Mouse (Mus musculus) erythroblast, embryonic 14.5 days (primary cell): ENCODE results near the gene Cd109. TPM values are rescaled to one million over a fixed set of nuclear protein-coding genes. Genes with fewer than 3 reads are reported as not detected.

Experiments used
- H3K27me3 ChIP-seq: 2 replicates; pipeline ENCODE4 v1.6.1; 2012; ENCODE audit warnings: inconsistent platforms; ENCODE audit not compliant: control insufficient read depth
- H3K36me3 ChIP-seq: 2 replicates; pipeline ENCODE4 v1.6.1; 2012; ENCODE audit warnings: mild to moderate bottlenecking, inconsistent platforms; ENCODE audit not compliant: control insufficient read depth
- H3K4me1 ChIP-seq: 2 replicates; pipeline ENCODE4 v1.6.1; 2012; ENCODE audit warnings: inconsistent platforms; ENCODE audit not compliant: control insufficient read depth
- H3K4me3 ChIP-seq: replicated peaks from 2 replicates; pipeline ENCODE3; 2012; ENCODE audit warnings: moderate library complexity, mild to moderate bottlenecking, inconsistent platforms
- H3K9me3 ChIP-seq: 2 replicates; pipeline ENCODE4 v1.6.1; 2012; ENCODE audit warnings: low read length, inconsistent platforms, mixed read lengths; ENCODE audit not compliant: control insufficient read depth
- GATA1 ChIP-seq: IDR thresholded peaks from 2 replicates; pipeline ENCODE4 v1.6.1; 2012; ENCODE audit warnings: low read length, inconsistent platforms, mixed read lengths
- TAL1 ChIP-seq: IDR thresholded peaks from 3 replicates; pipeline ENCODE4 v1.6.1; 2012; ENCODE audit warnings: low read length, inconsistent platforms, mixed read lengths
- polyA plus RNA-seq: library from polyadenylated mRNA; stranded (reverse); fragments of >175 nt; gene quantifications from 2 replicates; pipeline ENCODE4 v1.2.3, GENCODE M21; 2012

Gene Cd109
- not detected in 2 replicates for polyA plus RNA-seq

DNA sequence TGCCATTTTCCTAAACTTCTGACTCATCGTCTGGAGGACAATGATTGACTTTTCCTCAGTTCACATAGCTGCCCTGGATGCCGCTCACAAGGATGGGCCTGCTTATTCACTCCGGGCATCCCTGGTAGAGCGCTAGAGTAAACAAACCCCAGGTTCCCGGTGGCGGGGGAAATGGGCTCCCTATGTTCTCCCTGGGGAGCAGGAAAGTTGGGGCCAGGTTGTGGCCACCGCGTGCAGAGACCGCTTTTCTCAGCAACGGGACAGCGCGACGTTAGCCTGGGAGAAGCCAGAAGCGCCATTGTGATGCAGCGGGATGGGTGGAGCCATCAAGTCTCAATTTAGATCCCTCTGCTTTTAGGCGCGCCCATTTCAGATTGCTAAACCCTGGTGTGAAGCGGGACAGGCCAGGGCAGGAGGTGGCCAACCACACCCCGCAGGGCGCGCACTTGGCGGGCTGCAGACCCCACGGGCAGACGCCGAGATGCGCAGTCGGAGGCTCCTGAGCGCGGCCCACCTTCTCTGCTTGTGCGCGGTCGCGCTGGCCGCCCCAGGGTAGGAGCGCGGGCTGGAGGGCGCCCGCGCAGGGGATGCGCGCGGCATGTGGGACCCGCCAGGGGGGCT, at the start of gene Cd109:
TSS of gene Cd109 (plus strand) at position 146 of the 621 bp plus-strand sequence.
- TF ChIP-seq TAL1, result no peak
- TF ChIP-seq GATA1, result no peak
- Histone ChIP-seq H3K9me3 (no peaks in the 10 kb centered on the region), H3K4me3 (peak within 1 kb of the TSS; percentile 18), H3K27me3 (peaks cover 39% of the 10 kb centered on the region), H3K4me1 (no peaks in the 10 kb centered on the region; the same call in 1 of the 2 replicates), H3K36me3 (no peaks in the 10 kb centered on the region)

DNA sequence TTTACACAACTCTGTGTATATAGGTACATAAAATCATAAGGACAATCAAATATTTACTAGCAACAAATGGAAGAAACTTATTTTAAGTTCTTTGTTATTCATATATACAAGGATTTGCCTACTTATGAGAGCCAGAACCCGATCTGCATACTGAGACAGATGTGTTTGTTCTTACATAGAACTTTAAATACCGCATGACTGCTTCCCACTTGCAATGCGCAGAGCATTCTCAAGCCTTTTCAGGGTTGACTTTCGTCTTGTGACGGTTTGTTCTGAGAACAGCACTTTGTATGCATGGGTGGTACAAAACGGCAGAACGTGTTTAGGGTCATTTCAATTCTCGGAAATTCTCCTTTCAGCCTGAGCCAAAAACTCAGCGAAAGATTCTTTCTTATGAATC, 45.4 kb upstream of the Cd109 start:
- no peaks in the 10 kb centered on the region for H3K4me1 ChIP-seq
- no peaks in the 10 kb centered on the region for H3K9me3 ChIP-seq
- H3K4me3 ChIP-seq, result no peak overlapping the region
- peaks cover 7% of the 10 kb centered on the region for H3K36me3 ChIP-seq
- TF ChIP-seq GATA1, result no peak
- no peak for TF ChIP-seq TAL1
- no peaks in the 10 kb centered on the region for H3K27me3 ChIP-seq

- TF ChIP-seq GATA1 (no peak), TAL1 (no peak)
- Histone ChIP-seq H3K9me3 (no peaks in the 10 kb centered on the region), H3K27me3 (no peaks in the 10 kb centered on the region), H3K36me3 (peaks cover 12% of the 10 kb centered on the region), H3K4me1 (no peaks in the 10 kb centered on the region), H3K4me3 (no peak overlapping the region)
These were observed 38.9 kb upstream of the Cd109 start for GRCm38 (mm10) chr9:78576466-78576865.

DNA sequence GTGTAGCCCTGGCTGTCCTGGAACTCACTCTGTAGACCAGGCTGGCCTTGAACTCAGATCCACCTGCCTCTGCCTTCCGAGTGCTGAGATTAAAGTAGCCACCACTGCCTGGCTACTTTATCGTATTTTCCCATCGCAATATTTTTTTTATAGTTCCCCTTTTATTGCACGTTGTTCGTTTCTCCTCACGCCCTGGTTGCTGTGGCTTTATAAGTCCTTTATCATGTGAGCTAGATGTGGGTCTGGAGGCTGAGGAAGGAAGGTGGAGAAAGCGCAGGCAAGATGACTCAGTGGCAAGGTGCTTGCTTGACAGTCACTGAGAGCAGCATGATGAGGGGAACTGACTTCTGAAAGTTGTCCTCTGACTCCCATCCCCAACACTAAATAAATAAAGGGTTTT, 36.5 kb upstream of the Cd109 start:
- Histone ChIP-seq H3K9me3 (no peaks in the 10 kb centered on the region), H3K4me1 (no peaks in the 10 kb centered on the region), H3K27me3 (no peaks in the 10 kb centered on the region), H3K4me3 (no peak overlapping the region), H3K36me3 (peaks cover 12% of the 10 kb centered on the region)
- TF ChIP-seq TAL1 (no peak), GATA1 (no peak)

GRCm38 (mm10) chr9:78579644-78580396, 35.5 kb upstream of the Cd109 start:
- Histone ChIP-seq H3K4me1 (peaks cover 5% of the 10 kb centered on the region), H3K4me3 (no peak overlapping the region), H3K9me3 (no peaks in the 10 kb centered on the region), H3K36me3 (peaks cover 12% of the 10 kb centered on the region), H3K27me3 (no peaks in the 10 kb centered on the region)
- TF ChIP-seq TAL1 (no peak), GATA1 (no peak)

DNA sequence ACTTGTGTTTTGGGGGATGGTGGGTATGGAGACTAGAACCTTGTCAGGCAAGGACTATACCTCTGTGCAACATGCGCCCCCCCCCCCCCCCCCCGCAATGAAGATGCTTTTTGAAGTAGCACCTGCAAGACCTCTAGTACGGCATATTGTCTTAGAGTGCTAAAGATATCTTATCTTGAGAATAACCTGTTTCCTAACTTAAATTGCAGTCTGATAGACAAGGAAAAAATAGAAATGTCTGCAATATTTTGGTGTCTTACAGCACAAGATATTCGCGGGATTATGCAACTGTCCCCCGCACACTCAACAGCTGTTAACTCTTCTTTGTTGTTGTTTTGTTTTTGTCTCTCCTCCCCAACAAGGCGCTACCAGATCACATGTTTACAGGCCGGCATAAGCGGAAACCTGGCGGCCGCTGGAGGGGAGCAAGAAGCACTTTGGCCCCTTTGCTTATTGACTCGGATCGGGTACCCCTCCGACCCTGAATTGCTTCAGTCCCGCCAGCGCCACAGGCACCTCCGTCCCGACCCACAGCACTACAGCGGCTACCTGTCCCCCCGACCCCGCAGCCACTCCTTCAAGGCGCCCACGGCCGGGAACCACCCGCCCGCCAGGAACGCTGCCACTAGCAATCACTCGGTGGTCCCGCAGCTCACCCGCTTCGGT, 28.0 kb upstream of the Cd109 start:
- H3K4me1 ChIP-seq, result peaks cover 37% of the 10 kb centered on the region
- H3K27me3 ChIP-seq, result no peaks in the 10 kb centered on the region
- H3K36me3 ChIP-seq, result peaks cover 3% of the 10 kb centered on the region
- no peaks in the 10 kb centered on the region for H3K9me3 ChIP-seq
- TF ChIP-seq GATA1, result no peak
- no peak for TF ChIP-seq TAL1
- peak overlapping the region; percentile 74 for H3K4me3 ChIP-seq

- Histone ChIP-seq H3K36me3 (peaks cover 3% of the 10 kb centered on the region), H3K4me1 (peaks cover 37% of the 10 kb centered on the region), H3K9me3 (no peaks in the 10 kb centered on the region), H3K4me3 (peak within 1 kb of the TSS; percentile 74), H3K27me3 (no peaks in the 10 kb centered on the region)
- no peak for TF ChIP-seq TAL1
- no peak for TF ChIP-seq GATA1
These were observed 27.4 kb upstream of the Cd109 start, which contains the start of gene Slc17a5 for GRCm38 (mm10) chr9:78587914-78588313. TSS of gene Slc17a5 (minus strand) at chr9:78588041.

DNA sequence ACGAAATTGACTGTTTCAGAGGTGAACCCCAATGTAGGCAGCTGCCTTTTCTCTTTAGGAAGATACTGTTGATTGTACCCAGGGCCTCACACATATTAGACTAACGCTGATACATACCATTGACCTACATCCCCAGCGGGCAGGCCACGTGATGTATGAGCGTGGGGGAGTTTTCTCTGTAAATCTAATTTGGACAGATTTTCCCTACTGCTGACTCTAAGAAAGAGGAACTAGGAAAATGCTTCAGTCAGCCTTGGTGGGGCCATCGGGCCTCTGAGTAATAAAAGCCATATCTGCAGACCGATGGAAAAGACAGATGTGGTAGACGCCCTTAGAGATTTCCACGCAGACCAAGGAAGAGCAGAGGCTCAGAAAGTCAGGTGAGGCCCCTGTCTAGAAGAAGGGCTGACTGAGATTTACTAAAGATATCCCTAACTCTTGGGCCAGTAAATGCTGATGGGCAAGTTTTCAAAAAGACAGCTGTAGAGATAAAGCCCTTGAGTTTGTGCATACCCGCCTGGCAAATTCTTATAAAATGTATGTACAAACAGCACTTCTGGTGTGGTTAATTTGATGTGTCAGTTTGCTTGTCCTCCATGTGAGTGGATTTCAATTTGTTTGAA, 26.8 kb upstream of the Cd109 start:
- H3K9me3 ChIP-seq, result no peaks in the 10 kb centered on the region
- TF ChIP-seq GATA1, result no peak
- no peak for TF ChIP-seq TAL1
- peak overlapping the region; percentile 74 for H3K4me3 ChIP-seq
- H3K4me1 ChIP-seq, result peaks cover 37% of the 10 kb centered on the region
- peaks cover 3% of the 10 kb centered on the region for H3K36me3 ChIP-seq
- no peaks in the 10 kb centered on the region for H3K27me3 ChIP-seq

DNA sequence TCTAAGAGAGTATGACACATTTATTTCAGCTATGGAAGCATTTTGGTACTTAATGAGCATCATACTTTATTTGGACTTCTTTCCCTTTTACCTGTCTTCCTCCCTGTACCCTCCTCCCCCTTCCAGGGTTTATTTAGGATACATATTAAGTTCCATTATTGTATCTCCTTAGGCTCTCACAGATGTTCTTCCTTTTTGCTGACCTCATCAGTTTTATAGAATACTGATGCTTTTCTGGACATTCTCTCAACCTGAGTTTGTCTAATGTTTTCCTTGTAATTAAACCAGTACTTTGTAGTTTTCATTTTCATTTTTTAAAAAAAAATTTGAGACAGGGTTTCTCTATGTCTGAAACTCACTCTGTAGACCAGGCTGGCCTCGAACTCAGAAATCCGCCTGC, 24.9 kb upstream of the Cd109 start:
- no peak overlapping the region for H3K4me3 ChIP-seq
- peaks cover 30% of the 10 kb centered on the region for H3K4me1 ChIP-seq
- no peaks in the 10 kb centered on the region for H3K9me3 ChIP-seq
- peaks cover 3% of the 10 kb centered on the region; the same call in 1 of the 2 replicates for H3K36me3 ChIP-seq
- TF ChIP-seq GATA1 (no peak), TAL1 (no peak)
- H3K27me3 ChIP-seq, result no peaks in the 10 kb centered on the region
